ENCODE assay signal across 13 mouse cellular contexts in genomic region chr16:93903027-93903426, GRCm38 (mm10). TPM values are rescaled to one million over a fixed set of nuclear protein-coding genes. Genes with fewer than 3 reads are reported as not detected.
DNase-seq lines count a peak whose midpoint lies in the region; ATAC-seq and TF ChIP-seq lines count a peak whose summit lies in the region.
"Had no signal": no experiment of that assay in that cellular context is flagged by ENCODE, and none has a peak within 500 bp of the region (broad histone marks: within the 10 kb centered on the region; RNA-seq: fewer than 3 reads in every experiment).

No protein-coding gene starts in this region.

- H3K36me3 ChIP-seq in kidney, embryonic 15.5 days = peaks cover 65% of the 10 kb centered on the region
- H3K36me3 ChIP-seq in embryonic facial prominence, embryonic 10.5 days (replicated peaks) = peaks cover 97% of the 10 kb centered on the region
- H3K36me3 ChIP-seq in intestine, embryonic 15.5 days = no peaks in the 10 kb centered on the region

- peaks cover 16% of the 10 kb centered on the region for H3K4me1 ChIP-seq in kidney, embryonic 15.5 days
- no peaks in the 10 kb centered on the region for H3K4me1 ChIP-seq in embryonic facial prominence, embryonic 10.5 days
- no peaks in the 10 kb centered on the region; the same call in 1 of the 2 replicates for H3K4me1 ChIP-seq in intestine, embryonic 15.5 days (replicated peaks)
- H3K4me1 ChIP-seq: lung, embryonic 15.5 days had no signal

- no peaks in the 10 kb centered on the region for H3K9me3 ChIP-seq in kidney, embryonic 15.5 days (replicated peaks)
- no peaks in the 10 kb centered on the region for H3K9me3 ChIP-seq in embryonic facial prominence, embryonic 10.5 days
- no peaks in the 10 kb centered on the region for H3K9me3 ChIP-seq in intestine, embryonic 15.5 days
- H3K9me3 ChIP-seq: lung, embryonic 15.5 days had no signal

- no peak overlapping the region for H3K9ac ChIP-seq in kidney, embryonic 15.5 days
- H3K9ac ChIP-seq in intestine, embryonic 15.5 days = no peak overlapping the region
- H3K9ac ChIP-seq: lung, embryonic 15.5 days had no signal

- no peak for TF ChIP-seq CTCF in gastrocnemius, adult 2 months (IDR thresholded peaks at IDR 0.05)

- H3K27ac ChIP-seq in kidney, embryonic 15.5 days = no peak overlapping the region
- no peak overlapping the region for H3K27ac ChIP-seq in embryonic facial prominence, embryonic 10.5 days (replicated peaks)
- no peak overlapping the region for H3K27ac ChIP-seq in intestine, embryonic 15.5 days
- no peak overlapping the region for H3K27ac ChIP-seq in gastrocnemius, adult 2 months
- H3K27ac ChIP-seq: lung, embryonic 15.5 days had no signal

- no peaks in the 10 kb centered on the region for H3K27me3 ChIP-seq in kidney, embryonic 15.5 days
- H3K27me3 ChIP-seq in embryonic facial prominence, embryonic 10.5 days (replicated peaks; ENCODE audit: low read depth, poor library complexity, severe bottlenecking) = no peaks in the 10 kb centered on the region
- H3K27me3 ChIP-seq in intestine, embryonic 15.5 days (replicated peaks) = no peaks in the 10 kb centered on the region
- H3K27me3 ChIP-seq: lung, embryonic 15.5 days had no signal

- intact Hi-C loops in gastrocnemius, postnatal 36 days (cut with DNase I) = no loop called here
- intact Hi-C loops in gastrocnemius, adult 2 months (cut with DNase I) = no loop called here

- no peak overlapping the region for H3K4me2 ChIP-seq in kidney, embryonic 15.5 days
- no peak overlapping the region for H3K4me2 ChIP-seq in intestine, embryonic 15.5 days (replicated peaks)
- H3K4me2 ChIP-seq: lung, embryonic 15.5 days had no signal

- H3K4me3 ChIP-seq in kidney, embryonic 15.5 days (replicated peaks) = no peak overlapping the region
- no peak overlapping the region for H3K4me3 ChIP-seq in embryonic facial prominence, embryonic 10.5 days
- no peak overlapping the region for H3K4me3 ChIP-seq in intestine, embryonic 15.5 days (replicated peaks)
- no peak overlapping the region for H3K4me3 ChIP-seq in gastrocnemius, adult 2 months
- H3K4me3 ChIP-seq: lung, embryonic 15.5 days; myocyte had no signal

- ATAC-seq in kidney, embryonic 15.5 days (replicated peaks; ENCODE audit: low FRiP score) = no peak
- no peak for ATAC-seq in intestine, embryonic 15.5 days

- WGBS in kidney, embryonic 15.5 days = 82% methylated on average over 6 of the region's 6 CpGs
- WGBS in embryonic facial prominence, embryonic 10.5 days = 79% methylated on average over 6 of the region's 6 CpGs
- 78% methylated on average over 6 of the region's 6 CpGs for WGBS in intestine, embryonic 15.5 days

- peak; percentile 56 for DNase-seq in kidney, postnatal 10 days
- DNase-seq in thymus, postnatal 0 days (ENCODE audit: low spot score) = peak; percentile 49
- no peak for DNase-seq in thymus, postnatal 10 days (ENCODE audit: low spot score in 2 of 2)
- DNase-seq in embryonic facial prominence, embryonic 10.5 days (ENCODE audit: low spot score) = peak; percentile 28
- DNase-seq in gastrocnemius, postnatal 36 days = no peak
- DNase-seq in gastrocnemius, adult 2 months = no peak
- DNase-seq: cerebellum, adult 11 months; gastrocnemius, postnatal 10 days; heart, postnatal 14 days had no signal

RNA-seq across cellular contexts. Expression of gene Chaf1b, which starts 19.3 kb away (rescaled TPM):
- polyA plus RNA-seq in kidney, embryonic 15.5 days (2015; fragmentation: Nextera tagmentation; extraction: Ambion mirVana) = 74.8 and 78.9 TPM in 2 replicates
- 70.7 and 77.5 TPM in 2 replicates for polyA plus RNA-seq in thymus, postnatal 0 days (2015; fragmentation: Nextera tagmentation; extraction: Ambion mirVana)
- polyA plus RNA-seq in embryonic facial prominence, embryonic 10.5 days (2016; fragmentation: Nextera tagmentation; extraction: Ambion mirVana) = 138 and 142 TPM in 2 replicates
- under 1 TPM; 0.36 to 0.57 TPM for total RNA-seq in gastrocnemius, postnatal 36 days (2021)
- polyA plus RNA-seq in intestine, embryonic 15.5 days (2015; fragmentation: Nextera tagmentation; extraction: Ambion mirVana) = 55.1 and 62.1 TPM in 2 replicates
- under 1 TPM; 0.20 to 0.25 TPM for total RNA-seq in gastrocnemius, adult 2 months (2021)

Comparison
In these comparisons a context has a peak if more than half of its experiments do, and no peak if none do; other contexts are left out.
1. DNase-seq: peak in kidney, postnatal 10 days (single experiment), thymus, postnatal 0 days (single experiment) and embryonic facial prominence, embryonic 10.5 days (single experiment); none in thymus, postnatal 10 days (0 of 2), gastrocnemius, postnatal 36 days (0 of 2) and gastrocnemius, adult 2 months (single experiment).